Mouse (Mus musculus): ENCODE measurements around the gene Abhd12. TPM values are rescaled to one million over a fixed set of nuclear protein-coding genes. Genes with fewer than 3 reads are reported as not detected.
"Not testable (repeated sequence)": the region's sequence is repeated elsewhere in the genome, so short reads cannot be mapped to it uniquely, and the experiment has no call there.

The Abhd12 gene
- polyA plus RNA-seq, 1 experiment: 49.2 TPM

DNA sequence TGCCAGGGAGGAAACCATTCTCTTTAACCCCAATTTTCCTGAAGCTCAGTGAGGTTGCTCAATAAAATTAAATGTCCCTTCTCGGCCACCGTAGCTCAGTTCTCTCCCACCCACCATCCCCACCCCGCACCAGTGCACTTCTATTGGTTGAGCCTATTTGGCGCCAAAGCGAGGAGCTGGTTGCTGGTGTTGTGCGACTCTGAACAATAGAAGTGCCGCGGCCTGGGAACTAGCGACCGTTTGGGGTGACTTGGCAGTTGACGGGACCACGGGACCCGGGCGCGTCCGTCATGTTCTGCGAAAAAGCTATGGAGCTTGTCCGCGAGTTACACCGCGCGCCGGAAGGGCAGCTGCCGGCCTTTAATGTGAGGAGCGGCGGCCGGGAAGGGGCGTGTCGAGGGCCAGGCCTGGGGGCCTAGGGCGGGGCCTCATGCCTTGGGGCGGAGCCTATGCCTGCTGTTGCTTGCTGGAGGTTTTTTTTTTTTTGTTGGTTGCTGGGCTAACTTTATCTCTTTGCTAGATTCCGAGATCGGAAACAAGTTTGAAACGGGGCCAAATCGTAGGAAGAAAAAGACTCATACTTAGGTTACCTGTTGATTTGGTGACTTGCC lies 5.0 kb upstream of the Abhd12 start:
- TF ChIP-seq CTCF (IDR thresholded peaks at IDR 0.05; ENCODE audit: control insufficient read depth, insufficient read depth, insufficient replicate concordance, low read depth, low read length) (no peak), POLR2A (IDR thresholded peaks at IDR 0.05; ENCODE audit: control insufficient read depth, low read depth, low read length) (peak; percentile 61)
- H3K27me3 ChIP-seq (ENCODE audit: control insufficient read depth, insufficient read depth, low read length): no peaks in the 10 kb centered on the region
- H3K27ac ChIP-seq (ENCODE audit: control insufficient read depth, insufficient read depth, low read depth, low read length): peak overlapping the region; percentile 71
- H3K4me3 ChIP-seq (ENCODE audit: control insufficient read depth, low read depth, low read length): peak overlapping the region; percentile 86
- no peaks in the 10 kb centered on the region for H3K36me3 ChIP-seq (ENCODE audit: control insufficient read depth, insufficient read depth, low read length)
- H3K4me1 ChIP-seq (ENCODE audit: control insufficient read depth, insufficient read depth, low read length): peaks cover 2% of the 10 kb centered on the region; the same call in 1 of the 2 replicates

DNA sequence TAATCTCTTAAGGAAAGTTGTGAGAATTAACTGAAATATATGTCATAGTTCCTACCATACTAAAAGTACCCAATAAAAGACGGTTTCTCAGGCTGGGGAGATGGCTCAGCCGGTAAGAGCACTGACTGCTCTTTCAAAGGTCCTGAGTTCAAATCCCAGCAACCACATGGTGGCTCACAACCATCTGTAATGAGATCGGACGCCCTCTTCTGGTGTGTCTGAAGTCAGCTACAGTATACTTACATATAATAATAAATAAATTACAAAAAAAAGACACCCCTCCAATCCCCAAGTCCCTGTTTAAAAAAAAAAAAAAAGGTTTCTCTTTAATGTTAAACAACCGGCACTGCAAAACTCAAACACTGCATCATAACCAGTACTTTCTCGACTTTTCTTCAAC lies 4.3 kb upstream of the Abhd12 start:
- not testable (repeated sequence) for H3K4me1 ChIP-seq (ENCODE audit: control insufficient read depth, insufficient read depth, low read length); H3K27ac ChIP-seq (ENCODE audit: control insufficient read depth, insufficient read depth, low read depth, low read length); H3K36me3 ChIP-seq (ENCODE audit: control insufficient read depth, insufficient read depth, low read length); H3K27me3 ChIP-seq (ENCODE audit: control insufficient read depth, insufficient read depth, low read length); H3K4me3 ChIP-seq (ENCODE audit: control insufficient read depth, low read depth, low read length)

DNA sequence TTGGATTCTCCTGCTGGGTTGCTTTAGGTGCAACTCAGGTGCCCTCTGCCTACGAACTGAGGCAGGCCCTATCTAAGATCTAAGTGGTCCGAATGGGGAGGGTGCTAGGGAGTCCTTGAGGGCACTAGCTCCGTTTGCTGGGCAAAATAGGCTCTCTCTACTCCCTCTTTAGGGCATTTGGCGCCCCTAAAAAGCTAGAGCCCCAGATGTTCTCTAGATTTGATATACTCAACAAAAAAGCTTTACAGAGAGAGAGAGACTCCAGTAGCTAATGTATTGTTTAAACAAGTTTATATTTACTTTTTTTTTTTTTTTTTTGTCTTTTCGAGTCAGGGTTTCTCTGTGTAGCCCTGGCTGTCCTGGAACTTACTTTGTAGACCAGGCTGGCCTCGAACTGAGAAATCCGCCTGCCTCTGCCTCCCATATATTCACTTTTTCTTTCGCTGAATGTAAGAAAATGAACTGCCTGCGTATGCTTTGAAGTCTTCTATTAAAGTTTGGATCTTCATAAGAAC lies 452 bp upstream of the Abhd12 start, which contains the start of gene Gins1:
Gene Gins1, plus strand, starts transcription at position 465 of the 515 bp plus-strand sequence.
- no peaks in the 10 kb centered on the region for H3K36me3 ChIP-seq (ENCODE audit: control insufficient read depth, insufficient read depth, low read length)
- no peaks in the 10 kb centered on the region for H3K27me3 ChIP-seq (ENCODE audit: control insufficient read depth, insufficient read depth, low read length)
- H3K27ac ChIP-seq (ENCODE audit: control insufficient read depth, insufficient read depth, low read depth, low read length): peak within 1 kb of the TSS; percentile 92
- peaks cover 4% of the 10 kb centered on the region for H3K4me1 ChIP-seq (ENCODE audit: control insufficient read depth, insufficient read depth, low read length)
- peak within 1 kb of the TSS; percentile 94 for H3K4me3 ChIP-seq (ENCODE audit: control insufficient read depth, low read depth, low read length)
- TF ChIP-seq POLR2A (IDR thresholded peaks at IDR 0.05; ENCODE audit: control insufficient read depth, low read depth, low read length) (no peak), CTCF (IDR thresholded peaks at IDR 0.05; ENCODE audit: control insufficient read depth, insufficient read depth, insufficient replicate concordance, low read depth, low read length) (no peak)

DNA sequence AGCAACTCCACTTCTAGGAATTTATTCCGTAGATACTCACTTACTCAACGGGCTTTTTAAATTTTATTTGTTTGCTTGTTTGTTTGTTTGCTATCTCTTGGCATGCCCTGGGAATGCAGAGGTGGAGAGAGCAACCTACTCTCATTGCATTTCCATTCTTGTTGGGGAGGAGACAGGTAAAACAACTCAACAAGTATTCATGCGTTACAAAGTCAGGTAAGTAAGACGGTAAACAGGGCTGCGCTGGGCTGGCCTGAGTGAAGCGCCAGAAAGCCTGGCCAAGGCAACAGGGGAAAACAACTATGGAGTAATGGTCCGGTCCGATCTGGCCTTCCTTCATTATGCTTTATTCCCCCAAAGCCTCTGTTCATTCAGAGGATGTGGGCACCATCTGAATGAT lies 2.2 kb downstream of the Abhd12 start:
- no peak overlapping the region for H3K4me3 ChIP-seq (ENCODE audit: control insufficient read depth, low read depth, low read length)
- no peak for TF ChIP-seq CTCF (IDR thresholded peaks at IDR 0.05; ENCODE audit: control insufficient read depth, insufficient read depth, insufficient replicate concordance, low read depth, low read length)
- no peak for TF ChIP-seq POLR2A (IDR thresholded peaks at IDR 0.05; ENCODE audit: control insufficient read depth, low read depth, low read length)
- H3K36me3 ChIP-seq (ENCODE audit: control insufficient read depth, insufficient read depth, low read length): no peaks in the 10 kb centered on the region
- no peak overlapping the region for H3K27ac ChIP-seq (ENCODE audit: control insufficient read depth, insufficient read depth, low read depth, low read length)
- peaks cover 4% of the 10 kb centered on the region for H3K4me1 ChIP-seq (ENCODE audit: control insufficient read depth, insufficient read depth, low read length)
- H3K27me3 ChIP-seq (ENCODE audit: control insufficient read depth, insufficient read depth, low read length): no peaks in the 10 kb centered on the region

DNA sequence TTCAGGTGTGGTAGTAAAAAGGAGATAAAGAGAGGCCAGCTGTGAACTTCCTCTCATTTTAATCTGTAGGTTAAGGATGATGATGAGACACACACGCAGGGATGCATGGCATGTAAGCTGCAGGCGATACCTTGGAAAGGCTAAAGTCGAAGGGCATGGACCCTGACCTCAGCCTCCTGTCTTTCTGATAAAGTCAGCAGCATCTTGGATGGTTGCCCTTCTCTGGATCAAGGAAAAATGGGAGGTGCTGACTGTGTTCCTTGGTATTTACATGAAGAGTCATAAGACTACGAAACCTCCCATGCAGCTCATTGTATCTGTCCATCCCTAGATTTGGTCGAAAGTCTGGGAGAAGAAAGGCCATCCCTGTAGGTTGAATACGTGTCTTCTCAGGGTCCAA lies 4.2 kb downstream of the Abhd12 start:
- peaks cover 4% of the 10 kb centered on the region for H3K4me1 ChIP-seq (ENCODE audit: control insufficient read depth, insufficient read depth, low read length)
- no peak overlapping the region for H3K27ac ChIP-seq (ENCODE audit: control insufficient read depth, insufficient read depth, low read depth, low read length)
- TF ChIP-seq CTCF (IDR thresholded peaks at IDR 0.05; ENCODE audit: control insufficient read depth, insufficient read depth, insufficient replicate concordance, low read depth, low read length) (no peak), POLR2A (IDR thresholded peaks at IDR 0.05; ENCODE audit: control insufficient read depth, low read depth, low read length) (no peak)
- H3K4me3 ChIP-seq (ENCODE audit: control insufficient read depth, low read depth, low read length): no peak overlapping the region
- no peaks in the 10 kb centered on the region for H3K27me3 ChIP-seq (ENCODE audit: control insufficient read depth, insufficient read depth, low read length)
- no peaks in the 10 kb centered on the region for H3K36me3 ChIP-seq (ENCODE audit: control insufficient read depth, insufficient read depth, low read length)

DNA sequence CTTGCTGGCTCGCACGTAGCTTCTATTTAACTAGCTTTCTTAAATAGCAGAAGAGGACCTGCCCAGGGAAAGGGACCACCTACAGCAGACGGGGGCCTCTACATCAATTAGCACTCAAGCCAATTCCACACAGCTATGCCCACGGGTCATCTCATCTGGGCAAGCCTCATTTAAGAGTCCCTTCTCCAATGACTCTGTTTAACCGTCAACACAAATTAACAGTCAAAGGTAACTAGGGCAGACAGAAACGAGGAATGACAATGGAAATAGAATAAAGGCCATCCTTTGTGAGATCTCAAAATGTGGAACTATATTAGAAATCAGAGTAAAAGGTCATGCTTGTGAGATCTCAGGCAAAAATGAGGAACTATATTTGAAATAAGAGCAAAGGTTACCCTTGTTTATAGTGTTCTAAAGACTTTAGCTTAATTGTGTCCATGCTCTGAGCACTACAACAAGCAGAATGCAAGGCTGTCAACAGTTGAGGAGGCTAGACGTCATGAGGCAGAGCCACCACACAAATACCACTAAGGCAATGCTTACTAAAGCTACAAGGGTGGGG lies 8.8 kb downstream of the Abhd12 start:
- TF ChIP-seq POLR2A (IDR thresholded peaks at IDR 0.05; ENCODE audit: control insufficient read depth, low read depth, low read length): no peak
- no peak for TF ChIP-seq CTCF (IDR thresholded peaks at IDR 0.05; ENCODE audit: control insufficient read depth, insufficient read depth, insufficient replicate concordance, low read depth, low read length)
- no peak overlapping the region for H3K4me3 ChIP-seq (ENCODE audit: control insufficient read depth, low read depth, low read length)
- H3K36me3 ChIP-seq (ENCODE audit: control insufficient read depth, insufficient read depth, low read length): no peaks in the 10 kb centered on the region
- H3K4me1 ChIP-seq (ENCODE audit: control insufficient read depth, insufficient read depth, low read length): no peaks in the 10 kb centered on the region
- H3K27me3 ChIP-seq (ENCODE audit: control insufficient read depth, insufficient read depth, low read length): no peaks in the 10 kb centered on the region
- no peak overlapping the region for H3K27ac ChIP-seq (ENCODE audit: control insufficient read depth, insufficient read depth, low read depth, low read length)

DNA sequence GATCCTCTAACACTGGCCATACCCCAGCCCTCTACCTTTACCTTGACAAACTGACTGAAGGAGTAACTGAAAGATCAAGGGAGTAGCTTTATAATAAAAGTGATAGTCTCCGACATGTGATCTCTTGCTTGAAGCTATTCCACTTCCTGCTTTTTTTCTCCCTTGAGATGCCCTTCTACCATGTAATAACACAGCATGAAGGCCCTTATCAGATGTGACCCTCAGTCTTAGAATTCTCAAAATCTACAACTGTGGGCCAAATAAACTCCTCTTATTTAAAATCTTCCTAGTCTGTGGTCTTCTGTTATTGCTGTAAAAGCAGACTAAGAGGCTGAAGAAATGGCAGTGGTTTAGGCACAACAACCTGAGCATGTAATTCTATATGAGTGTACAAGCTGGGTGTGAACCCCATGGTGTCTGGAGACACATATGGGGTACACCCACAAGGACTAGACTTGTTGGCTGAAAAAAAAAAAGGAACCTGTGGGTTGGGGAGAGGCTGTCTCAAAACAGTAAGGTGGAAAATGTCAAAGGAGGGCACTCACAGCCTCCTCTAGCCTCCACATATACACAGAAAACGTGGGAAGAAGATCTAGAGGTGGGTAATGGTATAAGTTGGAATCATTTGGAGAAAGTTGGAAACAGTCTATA lies 9.8 kb downstream of the Abhd12 start:
- H3K27me3 ChIP-seq (ENCODE audit: control insufficient read depth, insufficient read depth, low read length): no peaks in the 10 kb centered on the region
- no peaks in the 10 kb centered on the region for H3K36me3 ChIP-seq (ENCODE audit: control insufficient read depth, insufficient read depth, low read length)
- no peak overlapping the region for H3K27ac ChIP-seq (ENCODE audit: control insufficient read depth, insufficient read depth, low read depth, low read length)
- no peak overlapping the region for H3K4me3 ChIP-seq (ENCODE audit: control insufficient read depth, low read depth, low read length)
- TF ChIP-seq CTCF (IDR thresholded peaks at IDR 0.05; ENCODE audit: control insufficient read depth, insufficient read depth, insufficient replicate concordance, low read depth, low read length) (no peak), POLR2A (IDR thresholded peaks at IDR 0.05; ENCODE audit: control insufficient read depth, low read depth, low read length) (no peak)
- H3K4me1 ChIP-seq (ENCODE audit: control insufficient read depth, insufficient read depth, low read length): no peaks in the 10 kb centered on the region
